Mouse (Mus musculus): ENCODE measurements at regions not wholly inside any gene's neighbourhood (a gene's known extent, or its start where the extent isn't known, plus 50 kb on each side); places are given as distances from the start of the nearest gene placed in this dataset.

DNA sequence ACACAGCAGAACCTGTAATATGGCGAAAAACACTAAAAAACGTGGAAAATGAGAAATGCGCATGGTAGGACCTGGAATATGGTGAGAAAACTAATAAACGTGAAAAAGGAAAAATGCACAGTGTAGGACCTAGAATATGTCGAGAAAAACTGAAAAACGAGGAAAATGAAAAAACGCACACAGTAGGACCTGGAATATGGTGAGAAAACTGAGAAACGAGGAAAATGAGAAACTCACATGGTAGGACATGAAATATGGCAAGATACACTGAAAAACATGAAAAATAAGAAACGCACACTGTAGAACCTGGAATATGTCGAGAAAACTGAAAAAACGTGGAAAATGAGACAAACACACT lies 76.8 kb upstream of the Vmn1r2 start:
- TF ChIP-seq CTCF (IDR thresholded peaks at IDR 0.05; ENCODE audit: control insufficient read depth, insufficient read depth, low read length) = no peak
- no peak for TF ChIP-seq POLR2A (IDR thresholded peaks at IDR 0.05; ENCODE audit: borderline replicate concordance, control insufficient read depth, low read depth, low read length)

Measured in bone marrow, adult 2 months (tissue).